Mouse (Mus musculus): ENCODE measurements around the gene Ino80e.
A peak's percentile ranks its signal among the peaks of the same experiment; 100 is the strongest.

The Ino80e gene

GRCm38 (mm10) chr7:126808703-126809455 is 53.3 kb downstream of the Ino80e start:
- DNase-seq: peak; percentile 95

- no peak for DNase-seq
These were observed 54.8 kb downstream of the Ino80e start for GRCm38 (mm10) chr7:126807405-126807804.

GRCm38 (mm10) chr7:126806956-126807355 is 55.2 kb downstream of the Ino80e start:
- no peak for DNase-seq

- DNase-seq: no peak
These were observed 58.4 kb downstream of the Ino80e start for GRCm38 (mm10) chr7:126803751-126804150.

- DNase-seq: no peak
These were observed 59.0 kb downstream of the Ino80e start for GRCm38 (mm10) chr7:126803181-126803580.

GRCm38 (mm10) chr7:126802134-126802889 is 59.9 kb downstream of the Ino80e start:
- no peak for DNase-seq

- no peak for DNase-seq
These were observed 61.1 kb downstream of the Ino80e start for GRCm38 (mm10) chr7:126801057-126801422.
